Mouse (Mus musculus): ENCODE measurements at regions not wholly inside any gene's neighbourhood (a gene's known extent, or its start where the extent isn't known, plus 50 kb on each side); places are given as distances from the start of the nearest gene placed in this dataset.

DNA sequence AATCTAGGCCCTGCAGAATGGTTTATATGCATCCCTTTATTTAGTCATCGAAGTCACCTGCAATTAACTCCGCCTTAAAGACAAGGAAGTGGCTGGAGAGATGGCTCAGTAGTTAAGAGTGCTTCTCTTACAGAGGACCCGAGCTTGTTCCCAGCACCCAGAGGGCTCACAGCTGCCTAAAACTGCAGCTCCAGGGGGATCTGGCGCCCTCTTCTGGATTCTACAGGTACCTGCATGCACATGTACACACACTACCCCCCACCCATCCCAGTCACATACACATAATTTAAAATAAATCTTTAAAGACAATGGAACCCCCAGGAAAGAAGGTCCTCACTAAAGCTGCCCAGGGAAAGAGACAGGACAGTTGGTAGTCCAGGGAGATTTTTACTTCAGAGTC is 148.5 kb upstream of the Tsc22d1 start:
- no peaks in the 10 kb centered on the region for H3K36me3 ChIP-seq (ENCODE audit: insufficient read depth, low read length)
- no peak overlapping the region for H3K4me2 ChIP-seq (ENCODE audit: low read depth, low read length, poor library complexity, severe bottlenecking)
- H3K27me3 ChIP-seq (ENCODE audit: insufficient read depth, low read length) = no peaks in the 10 kb centered on the region
- no peak overlapping the region for H3K27ac ChIP-seq (ENCODE audit: low read depth, low read length)
- ATAC-seq (ENCODE audit: low FRiP score) = no peak
- 88% methylated on average over 4 of the region's 4 CpGs for whole genome bisulfite sequencing
- no peaks in the 10 kb centered on the region for H3K4me1 ChIP-seq (ENCODE audit: insufficient read depth, low read length)
- no peak overlapping the region for H3K4me3 ChIP-seq (ENCODE audit: low read depth, low read length)
- DNase-seq (ENCODE audit: low spot score) = no peak
- peak; percentile 32 for TF ChIP-seq CTCF (IDR thresholded peaks at IDR 0.05)
- no peak overlapping the region for H3K9ac ChIP-seq (replicated peaks; ENCODE audit: low read length, poor library complexity, severe bottlenecking)
- no peaks in the 10 kb centered on the region for H3K9me3 ChIP-seq (ENCODE audit: low read length)

DNA sequence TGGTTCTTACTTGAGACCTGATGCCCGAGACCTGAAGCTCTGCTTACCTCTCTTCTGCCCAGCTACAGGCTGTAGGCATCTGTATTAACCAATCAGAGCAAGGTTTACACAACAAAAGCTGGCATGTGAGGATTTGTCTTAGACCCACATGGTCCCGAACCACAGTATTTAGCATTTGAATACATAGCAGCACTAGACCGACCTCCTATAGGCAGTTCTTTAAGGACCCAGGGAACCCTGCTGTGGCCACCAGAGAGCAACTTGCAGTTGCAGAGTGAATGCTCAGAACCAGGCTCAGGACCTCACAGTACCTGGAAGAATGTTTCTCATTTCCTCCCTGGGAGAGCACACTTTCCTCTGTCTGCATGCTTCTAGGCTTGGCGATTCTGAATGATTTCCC is 147.7 kb upstream of the Tsc22d1 start:
- no peak overlapping the region for H3K9ac ChIP-seq (replicated peaks; ENCODE audit: low read length, poor library complexity, severe bottlenecking)
- TF ChIP-seq CTCF (IDR thresholded peaks at IDR 0.05) = no peak
- H3K27ac ChIP-seq (ENCODE audit: low read depth, low read length) = no peak overlapping the region
- no peaks in the 10 kb centered on the region for H3K4me1 ChIP-seq (ENCODE audit: insufficient read depth, low read length)
- no peak overlapping the region for H3K4me2 ChIP-seq (ENCODE audit: low read depth, low read length, poor library complexity, severe bottlenecking)
- H3K9me3 ChIP-seq (ENCODE audit: low read length) = no peaks in the 10 kb centered on the region
- no peak for ATAC-seq (ENCODE audit: low FRiP score)
- 19% methylated on average over 4 of the region's 4 CpGs for WGBS
- no peak overlapping the region for H3K4me3 ChIP-seq (ENCODE audit: low read depth, low read length)
- no peaks in the 10 kb centered on the region for H3K36me3 ChIP-seq (ENCODE audit: insufficient read depth, low read length)
- DNase-seq (ENCODE audit: low spot score) = no peak
- no peaks in the 10 kb centered on the region for H3K27me3 ChIP-seq (ENCODE audit: insufficient read depth, low read length)

DNA sequence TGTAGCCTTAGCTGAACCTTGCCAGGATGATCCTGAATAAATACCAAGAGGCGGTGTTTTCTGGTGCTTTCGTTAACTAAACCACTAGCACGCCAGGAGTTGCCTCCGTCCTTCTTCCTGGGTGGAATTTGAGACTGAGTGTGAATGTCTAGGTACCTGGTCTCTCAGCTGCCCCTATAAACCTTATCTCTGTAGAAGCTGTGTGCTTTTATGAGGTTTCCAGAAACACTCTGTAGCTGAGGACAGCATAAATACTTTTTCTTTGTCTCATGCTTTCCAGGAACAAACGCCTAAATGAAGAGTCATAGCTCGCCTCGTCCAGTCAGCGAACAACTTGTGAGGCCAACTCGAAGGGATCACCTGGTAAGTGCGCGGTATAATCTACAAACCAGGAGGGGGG is 143.6 kb upstream of the Tsc22d1 start:
- TF ChIP-seq CTCF (IDR thresholded peaks at IDR 0.05) = no peak
- no peaks in the 10 kb centered on the region for H3K27me3 ChIP-seq (ENCODE audit: insufficient read depth, low read length)
- no peak overlapping the region for H3K4me2 ChIP-seq (ENCODE audit: low read depth, low read length, poor library complexity, severe bottlenecking)
- no peak overlapping the region for H3K9ac ChIP-seq (replicated peaks; ENCODE audit: low read length, poor library complexity, severe bottlenecking)
- DNase-seq (ENCODE audit: low spot score) (no peak), ATAC-seq (ENCODE audit: low FRiP score) (no peak)
- 89% methylated on average over 11 of the region's 11 CpGs for WGBS
- H3K27ac ChIP-seq (ENCODE audit: low read depth, low read length) = no peak overlapping the region
- no peaks in the 10 kb centered on the region for H3K36me3 ChIP-seq (ENCODE audit: insufficient read depth, low read length)
- no peaks in the 10 kb centered on the region for H3K9me3 ChIP-seq (ENCODE audit: low read length)
- 0 out of 2 replicates have a peak, but pooled peaks cover 3% of the 10 kb centered on the region for H3K4me1 ChIP-seq (ENCODE audit: insufficient read depth, low read length)
- no peak overlapping the region for H3K4me3 ChIP-seq (ENCODE audit: low read depth, low read length)

DNA sequence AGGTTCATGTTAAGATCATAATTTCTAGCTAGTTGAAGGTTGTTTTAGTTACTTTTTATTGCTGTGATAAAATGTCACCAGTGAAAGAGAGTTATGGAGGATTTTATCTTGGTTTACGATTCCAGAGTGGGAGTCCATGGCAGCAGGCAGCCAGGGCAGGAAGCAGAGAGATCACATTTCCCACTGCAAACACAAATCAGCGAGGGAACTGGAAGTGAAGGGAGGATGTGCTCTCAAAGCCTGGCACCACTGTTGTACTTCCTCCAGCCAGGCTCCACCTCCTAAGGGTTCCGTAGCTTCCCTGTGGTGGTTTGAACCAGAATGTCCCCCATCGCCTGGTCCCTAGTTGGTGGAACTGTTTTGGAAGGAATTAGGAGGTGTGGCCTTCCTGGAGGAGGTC is 141.9 kb upstream of the Tsc22d1 start:
- no peak overlapping the region for H3K27ac ChIP-seq (ENCODE audit: low read depth, low read length)
- no peak overlapping the region for H3K4me2 ChIP-seq (ENCODE audit: low read depth, low read length, poor library complexity, severe bottlenecking)
- no peak for ATAC-seq (ENCODE audit: low FRiP score)
- no peaks in the 10 kb centered on the region for H3K27me3 ChIP-seq (ENCODE audit: insufficient read depth, low read length)
- no peaks in the 10 kb centered on the region for H3K36me3 ChIP-seq (ENCODE audit: insufficient read depth, low read length)
- 91% methylated on average over 4 of the region's 4 CpGs for WGBS
- 0 out of 2 replicates have a peak, but pooled peaks cover 3% of the 10 kb centered on the region for H3K4me1 ChIP-seq (ENCODE audit: insufficient read depth, low read length)
- DNase-seq (ENCODE audit: low spot score) = no peak
- no peak for TF ChIP-seq CTCF (IDR thresholded peaks at IDR 0.05)
- no peak overlapping the region for H3K9ac ChIP-seq (replicated peaks; ENCODE audit: low read length, poor library complexity, severe bottlenecking)
- H3K9me3 ChIP-seq (ENCODE audit: low read length) = no peaks in the 10 kb centered on the region
- H3K4me3 ChIP-seq (ENCODE audit: low read depth, low read length) = no peak overlapping the region

DNA sequence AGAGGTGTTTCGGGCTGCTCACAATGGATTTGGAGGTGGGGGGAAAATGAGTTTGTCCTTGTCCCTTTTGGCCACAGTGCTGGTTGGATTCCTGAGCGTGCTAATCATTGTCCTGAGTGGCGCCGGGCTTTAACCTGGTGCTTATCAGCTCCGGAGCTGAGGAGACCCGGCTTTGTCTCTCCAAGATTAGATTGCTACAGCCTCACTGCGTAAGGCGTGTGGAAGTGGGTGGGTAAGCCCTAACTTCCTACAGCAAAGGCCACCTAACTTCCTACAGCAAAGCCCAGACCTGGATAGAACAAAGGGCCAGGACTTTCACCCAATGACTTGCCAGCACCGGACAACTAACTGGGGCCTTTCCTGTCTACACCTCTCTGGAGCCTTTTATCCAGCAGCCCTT is 138.1 kb upstream of the Tsc22d1 start:
- no peak overlapping the region for H3K4me2 ChIP-seq (ENCODE audit: low read depth, low read length, poor library complexity, severe bottlenecking)
- 0 out of 2 replicates have a peak, but pooled peaks cover 3% of the 10 kb centered on the region for H3K4me1 ChIP-seq (ENCODE audit: insufficient read depth, low read length)
- H3K9me3 ChIP-seq (ENCODE audit: low read length) = no peaks in the 10 kb centered on the region
- no peak overlapping the region for H3K4me3 ChIP-seq (ENCODE audit: low read depth, low read length)
- no peak overlapping the region for H3K9ac ChIP-seq (replicated peaks; ENCODE audit: low read length, poor library complexity, severe bottlenecking)
- TF ChIP-seq CTCF (IDR thresholded peaks at IDR 0.05) = no peak
- no peaks in the 10 kb centered on the region for H3K36me3 ChIP-seq (ENCODE audit: insufficient read depth, low read length)
- H3K27me3 ChIP-seq (ENCODE audit: insufficient read depth, low read length) = no peaks in the 10 kb centered on the region
- ATAC-seq (ENCODE audit: low FRiP score) = no peak
- H3K27ac ChIP-seq (ENCODE audit: low read depth, low read length) = no peak overlapping the region
- no peak for DNase-seq (ENCODE audit: low spot score)
- 90% methylated on average over 9 of the region's 9 CpGs for WGBS

DNA sequence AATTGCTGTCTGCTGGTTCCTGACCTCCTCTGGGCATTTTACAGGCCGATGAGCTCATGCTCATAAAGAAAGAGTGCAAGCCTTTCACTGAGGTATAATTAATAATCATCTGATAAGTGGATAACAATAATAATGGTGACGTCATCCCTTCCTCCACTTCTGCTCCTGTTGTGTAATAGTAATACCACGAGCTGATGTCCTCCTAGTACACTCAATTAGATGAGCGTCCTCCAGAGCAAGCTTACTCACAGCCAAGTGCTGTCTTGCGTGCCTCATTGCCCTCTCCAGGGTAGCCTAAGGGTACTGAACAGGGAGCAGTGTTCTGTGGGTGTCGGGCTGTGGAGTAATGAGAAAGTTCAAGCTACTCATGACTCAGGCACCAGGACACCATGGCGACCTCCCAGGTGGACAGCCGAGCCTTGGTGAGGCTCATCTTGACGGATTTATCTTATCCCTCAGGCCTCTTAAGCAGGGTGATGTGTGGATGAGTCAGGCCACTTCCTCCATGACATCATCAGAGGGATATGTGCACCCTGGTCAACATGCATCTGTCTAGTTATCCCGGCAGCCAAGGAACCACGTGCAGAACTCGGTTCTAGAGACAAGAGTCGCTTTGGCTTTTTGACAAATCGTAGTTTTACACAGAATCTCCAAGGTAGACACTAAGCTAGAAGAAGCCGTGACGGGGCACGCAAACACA is 135.9 kb upstream of the Tsc22d1 start:
- no peak for TF ChIP-seq CTCF (IDR thresholded peaks at IDR 0.05)
- DNase-seq (ENCODE audit: low spot score) (no peak), ATAC-seq (ENCODE audit: low FRiP score) (no peak)
- no peak overlapping the region for H3K9ac ChIP-seq (replicated peaks; ENCODE audit: low read length, poor library complexity, severe bottlenecking)
- no peak overlapping the region for H3K27ac ChIP-seq (ENCODE audit: low read depth, low read length)
- H3K4me2 ChIP-seq (ENCODE audit: low read depth, low read length, poor library complexity, severe bottlenecking) = no peak overlapping the region
- H3K36me3 ChIP-seq (ENCODE audit: insufficient read depth, low read length) = no peaks in the 10 kb centered on the region
- H3K4me3 ChIP-seq (ENCODE audit: low read depth, low read length) = no peak overlapping the region
- WGBS = 94% methylated on average over 17 of the region's 17 CpGs
- H3K4me1 ChIP-seq (ENCODE audit: insufficient read depth, low read length) = 0 out of 2 replicates have a peak, but pooled peaks cover 3% of the 10 kb centered on the region
- no peaks in the 10 kb centered on the region for H3K27me3 ChIP-seq (ENCODE audit: insufficient read depth, low read length)
- H3K9me3 ChIP-seq (ENCODE audit: low read length) = no peaks in the 10 kb centered on the region
